Mouse (Mus musculus) megakaryocyte, adult 5-6 weeks (primary cell): ENCODE data around the gene Cyp2s1. TPM values are rescaled to one million over a fixed set of nuclear protein-coding genes. Genes with fewer than 3 reads are reported as not detected.

Source experiments
- ATAC-seq: 2 replicates; pipeline ENCODE4 v1.8.0; 2016; ENCODE audit warnings: mild to moderate bottlenecking, inconsistent platforms; ENCODE audit not compliant: poor library complexity, severe bottlenecking
- total RNA-seq, 2 experiments: library from RNA; stranded (forward) in 1 of 2; stranded (reverse) in 1 of 2; fragments of 153-499, 151-499 nt in 1 of 2; fragments of 221-1000, 200-1000 nt in 1 of 2; gene quantifications; 2 replicates each; pipeline versions ENCODE4 v1.2.3 to v1.2.4; 2015 to 2017

The Cyp2s1 gene
- total RNA-seq, 2 experiments from 2014 or later, result not detected

DNA sequence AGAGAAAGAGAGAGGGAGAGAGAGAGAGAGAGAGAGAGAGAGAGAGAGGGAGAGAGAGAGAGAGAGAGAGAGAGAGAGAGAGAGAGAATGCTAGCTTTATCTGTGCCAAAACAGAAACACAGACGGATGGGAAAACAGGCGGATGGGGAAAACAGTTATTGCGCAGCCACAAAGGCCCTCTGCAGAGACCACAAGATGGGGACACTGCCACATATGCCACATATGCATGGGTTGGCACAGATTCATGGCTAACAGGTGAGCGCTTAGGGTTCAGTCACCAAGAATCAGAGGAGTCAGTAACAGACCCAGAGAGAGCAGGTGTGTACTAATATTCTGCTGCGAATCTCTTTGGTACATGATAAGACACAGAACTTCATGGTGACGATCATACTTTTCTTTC is 34.0 kb downstream of the Cyp2s1 start:
- ATAC-seq, result peak; percentile 31; the same call in 1 of the 2 replicates

DNA sequence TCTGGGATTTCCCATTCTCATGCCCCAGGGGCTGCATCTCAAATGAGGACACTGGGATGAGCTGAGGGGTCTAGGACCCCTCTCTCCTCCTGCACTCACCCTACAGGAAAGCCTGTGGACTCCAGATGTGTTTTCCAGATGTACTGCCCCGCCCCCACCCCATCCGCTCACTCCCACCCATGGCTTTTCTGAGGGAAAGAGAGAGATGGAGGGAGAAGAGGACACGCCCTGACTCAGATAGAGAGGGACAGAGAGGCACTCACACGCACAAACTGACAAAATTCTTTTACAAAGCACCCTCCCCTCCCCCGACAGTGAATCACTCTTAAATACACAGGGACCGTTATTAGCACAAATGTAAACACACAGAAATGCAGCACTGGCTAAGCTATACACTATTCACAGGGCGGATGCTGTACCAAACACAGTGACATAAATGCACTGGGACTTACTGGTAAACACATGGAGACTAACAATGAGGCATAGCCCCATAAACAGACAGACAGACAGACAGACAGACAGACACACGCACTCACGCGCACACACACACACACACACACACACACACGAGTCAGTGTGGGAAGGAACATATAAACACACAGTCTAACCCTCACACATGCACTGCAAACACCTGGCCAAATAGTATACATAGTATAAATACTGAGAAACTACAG is 34.6 kb downstream of the Cyp2s1 start:
- ATAC-seq, result no peak

DNA sequence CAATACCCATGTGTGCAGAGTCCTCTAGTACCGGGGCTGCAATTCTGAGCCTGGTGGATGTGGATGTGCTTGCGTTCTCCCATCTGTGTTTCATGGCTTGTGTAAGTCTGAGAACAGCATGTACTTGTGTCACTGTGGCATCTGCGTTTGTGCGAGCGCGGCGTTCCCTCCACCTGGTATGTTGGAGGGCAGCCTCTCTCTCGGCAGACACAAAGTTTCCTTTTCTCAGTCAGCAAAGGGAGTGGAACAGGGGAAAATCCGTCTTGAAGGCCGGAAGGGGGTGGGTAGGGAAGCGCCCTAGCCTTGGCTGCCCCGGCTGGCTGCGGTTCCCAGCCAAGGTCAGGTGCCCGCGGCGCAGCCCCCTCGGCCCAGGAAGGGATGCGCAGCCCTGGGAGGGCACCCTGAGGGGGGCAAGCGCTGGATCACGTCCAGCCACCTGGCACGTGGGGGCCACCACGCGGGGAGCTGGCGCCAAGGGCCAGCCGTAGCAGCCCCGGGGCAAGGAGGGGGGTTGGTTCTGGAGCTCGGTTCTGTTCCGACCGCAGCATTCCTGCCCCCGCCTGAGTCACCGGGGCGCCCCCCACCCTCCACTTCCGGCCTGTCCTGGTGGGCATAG is 35.3 kb downstream of the Cyp2s1 start:
- ATAC-seq, result no peak

DNA sequence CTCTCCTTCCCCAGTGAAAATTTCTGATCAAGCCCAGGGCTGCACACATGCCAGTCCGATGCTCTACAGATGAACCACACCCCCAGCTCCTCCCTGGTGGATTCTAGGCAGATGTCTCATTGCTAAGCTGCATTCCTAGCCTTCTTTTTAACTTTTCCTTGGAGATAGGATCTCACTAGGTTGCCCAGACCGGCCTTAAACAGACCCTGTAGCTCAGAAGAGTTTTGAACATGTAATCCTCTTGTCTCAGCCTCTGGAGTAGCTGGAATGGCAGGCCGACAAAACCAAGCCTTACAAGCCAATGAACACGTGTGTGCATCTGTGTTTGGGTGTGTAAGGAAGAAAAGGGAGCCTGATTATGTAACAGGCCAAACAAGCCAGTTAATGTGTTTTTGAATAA is 36.0 kb downstream of the Cyp2s1 start:
- ATAC-seq, result no peak

DNA sequence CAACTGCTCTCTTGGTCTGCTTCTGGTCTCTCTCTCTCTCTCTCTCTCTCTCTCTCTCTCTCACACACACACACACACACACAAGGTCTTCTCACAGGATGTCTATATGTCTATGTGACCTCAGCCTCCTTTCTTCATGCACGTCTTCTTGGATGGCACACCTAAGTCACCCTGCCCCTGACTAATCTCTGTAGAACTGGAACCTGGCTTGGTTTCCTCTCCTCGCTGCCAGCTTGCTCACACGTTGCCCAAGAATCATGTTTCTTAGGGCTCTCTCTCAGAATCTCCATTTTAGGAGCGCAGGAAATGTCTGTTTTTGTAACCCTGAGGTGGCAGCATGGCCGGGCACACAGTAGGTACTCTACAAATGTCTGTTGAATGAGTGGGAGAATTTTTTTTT is 36.7 kb downstream of the Cyp2s1 start:
- no peak for ATAC-seq

DNA sequence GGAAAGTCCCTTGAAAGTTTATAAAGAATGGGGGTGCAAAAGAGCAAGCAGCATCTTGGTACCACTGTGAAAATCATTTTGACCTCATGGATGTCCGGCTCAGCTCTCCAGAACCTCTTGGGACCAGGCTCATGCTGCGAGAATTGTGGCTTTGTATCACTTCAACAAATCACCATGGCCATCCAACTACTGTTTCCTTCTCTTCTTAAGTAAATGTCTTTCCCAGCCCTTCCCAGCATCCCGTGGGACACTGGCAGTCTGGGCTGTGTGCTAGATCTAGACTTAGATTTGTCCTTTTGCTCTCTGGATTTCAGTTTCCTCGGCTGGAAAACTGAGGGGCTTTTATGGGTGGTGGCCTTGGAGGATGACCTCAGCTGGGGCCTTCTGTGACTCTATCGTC is 48.5 kb downstream of the Cyp2s1 start:
- no peak for ATAC-seq

DNA sequence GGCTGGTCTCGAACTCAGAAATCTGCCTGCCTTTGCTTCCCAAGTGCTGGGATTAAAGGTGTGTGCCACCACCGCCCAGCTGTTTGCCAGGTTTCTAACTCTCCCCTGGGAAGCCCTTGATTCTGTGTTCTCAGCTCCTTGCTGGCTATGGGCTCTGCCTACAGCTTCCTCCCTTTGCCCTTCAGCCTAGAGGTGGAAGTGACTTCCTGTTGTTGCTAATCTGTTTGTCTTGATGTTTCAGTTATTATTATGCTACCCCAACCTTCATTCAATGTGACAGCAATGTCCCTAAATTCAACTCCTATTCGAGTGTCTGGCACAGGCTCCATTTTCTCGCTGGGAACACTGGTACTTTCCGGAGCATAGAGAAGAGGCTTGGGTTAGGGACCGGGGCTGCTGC is 50.6 kb downstream of the Cyp2s1 start:
- no peak for ATAC-seq

DNA sequence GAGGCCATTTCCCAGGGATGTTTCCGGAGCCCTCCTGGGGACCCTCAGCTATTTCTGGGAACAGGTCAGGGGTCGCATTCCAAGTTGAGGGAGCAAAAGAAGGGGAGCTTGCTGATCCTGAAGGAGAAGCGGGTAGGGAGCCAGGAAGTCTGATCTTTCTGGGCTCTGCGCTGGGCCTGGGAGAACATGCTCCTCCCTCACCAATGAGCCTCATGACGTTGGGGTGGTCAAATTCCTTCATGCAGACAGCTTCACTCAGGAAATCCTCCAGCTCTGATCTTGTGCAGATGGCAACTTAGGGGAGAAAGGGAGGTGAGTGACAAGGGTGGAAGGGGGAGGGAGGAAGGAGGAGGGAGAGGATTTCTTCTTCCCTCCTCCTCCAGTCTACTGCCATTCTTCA is 52.5 kb downstream of the Cyp2s1 start:
- no peak for ATAC-seq

DNA sequence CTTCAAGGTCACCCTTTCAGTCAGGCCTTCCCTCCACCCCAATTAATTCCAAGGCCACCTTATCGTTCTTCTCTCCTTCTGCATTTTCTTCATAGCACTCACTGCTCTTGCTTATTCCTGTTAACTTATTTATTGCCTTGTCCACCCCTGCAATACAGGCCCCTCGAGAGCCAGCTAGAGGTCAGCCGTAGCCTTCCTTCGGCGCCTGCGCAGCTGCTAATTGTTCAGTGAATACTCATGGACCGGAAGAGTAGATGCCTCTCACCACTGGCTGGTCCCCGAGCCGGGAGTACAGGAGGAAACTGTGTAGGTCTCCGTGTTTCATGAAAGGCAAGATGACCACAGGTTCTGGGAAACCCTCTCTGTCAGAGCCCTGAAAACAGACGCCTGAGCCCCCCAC is 53.0 kb downstream of the Cyp2s1 start:
- ATAC-seq, result no peak

DNA sequence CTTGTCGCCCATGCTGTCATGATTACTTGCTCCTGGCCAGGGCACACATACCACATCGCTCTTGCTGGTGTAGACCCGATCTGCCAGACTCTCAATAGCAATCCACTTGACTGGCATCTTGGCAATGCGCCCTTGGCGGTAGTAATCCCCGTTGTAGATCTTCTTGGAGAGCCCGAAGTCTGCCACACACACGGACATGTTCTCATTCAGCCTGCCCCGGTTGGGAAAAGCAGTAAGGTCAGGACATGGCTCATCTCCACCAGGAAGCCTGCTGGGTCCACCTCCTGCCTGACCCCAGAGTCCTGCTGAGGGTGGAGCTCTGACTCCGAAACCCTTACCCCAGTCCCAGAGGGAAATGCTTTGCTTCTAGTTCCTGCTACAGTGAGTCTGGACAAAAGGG is 55.4 kb downstream of the Cyp2s1 start:
- ATAC-seq, result no peak

DNA sequence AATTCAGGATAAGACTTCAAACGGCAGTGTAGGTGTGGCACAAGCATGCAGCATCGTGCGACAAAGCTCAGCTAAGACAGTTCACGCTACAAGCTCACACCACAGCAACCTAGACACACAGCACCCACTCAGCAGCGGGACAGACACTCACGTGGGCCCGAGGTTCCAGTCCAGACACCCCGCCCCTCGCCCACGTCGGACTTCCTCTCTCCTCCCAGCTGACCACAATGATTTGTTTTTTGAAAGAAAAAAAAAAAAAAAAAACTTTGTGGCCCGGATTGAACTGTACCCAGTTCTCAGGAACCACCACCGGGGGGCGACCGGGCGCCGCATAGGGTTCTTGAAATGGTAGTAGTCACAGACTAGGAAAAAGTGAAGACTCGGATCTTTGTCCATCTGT is 60.7 kb downstream of the Cyp2s1 start:
- ATAC-seq, result peak; percentile 77

DNA sequence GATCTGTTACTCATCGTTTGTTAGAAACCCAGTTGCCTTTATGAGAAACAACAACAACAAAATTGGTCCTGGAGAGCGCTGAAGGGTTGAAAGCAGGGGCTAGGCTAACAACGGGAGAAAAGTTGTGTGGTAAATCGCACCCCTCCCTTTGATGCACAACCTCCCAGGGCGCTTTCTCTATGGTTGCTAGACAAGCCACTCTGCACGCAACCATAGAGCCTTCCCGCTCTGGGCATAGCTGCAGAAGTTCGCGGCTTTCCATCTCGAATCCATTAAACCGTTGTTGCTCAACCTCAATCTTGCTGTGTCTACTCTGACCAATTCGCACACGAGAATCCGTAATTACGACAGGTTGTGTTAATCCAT is 61.3 kb downstream of the Cyp2s1 start:
- peak; percentile 29 for ATAC-seq

DNA sequence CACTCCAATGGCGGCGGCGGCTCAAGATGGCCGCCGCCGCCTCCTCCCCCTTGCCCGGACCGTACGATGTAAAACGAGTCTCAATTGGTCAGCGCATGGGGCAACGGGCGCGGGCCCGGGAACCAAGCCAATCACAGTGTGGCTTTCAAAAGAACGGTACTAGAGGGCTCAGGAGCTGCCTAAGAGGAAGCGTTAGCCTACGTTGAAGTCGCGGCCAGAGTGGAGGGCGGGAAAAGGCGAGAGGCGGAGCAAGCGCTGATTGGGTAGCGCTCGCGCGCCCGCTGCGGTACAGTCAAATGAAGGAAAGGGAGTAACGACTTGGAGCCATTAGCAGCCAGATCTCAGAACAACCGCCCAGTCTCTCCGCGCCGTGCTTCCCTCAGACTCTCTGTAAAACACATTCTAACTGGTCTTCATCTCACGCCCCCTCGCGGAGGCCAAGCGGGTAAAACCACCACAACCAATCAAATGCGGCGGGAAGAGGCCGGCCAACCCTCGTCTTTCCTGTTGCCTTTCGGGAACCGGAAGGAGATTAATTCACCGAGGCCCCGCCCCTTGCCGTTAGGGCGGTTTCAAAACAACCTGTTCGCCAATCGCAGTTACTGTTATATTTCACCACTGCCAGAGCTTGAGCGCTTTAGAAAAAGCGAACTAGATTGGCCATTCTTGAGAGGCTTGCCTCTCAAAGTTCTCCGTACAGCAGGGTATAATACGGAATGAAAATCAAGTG is 61.8 kb downstream of the Cyp2s1 start, which contains the start of gene Hnrnpul1:
Hnrnpul1 (minus strand) TSS at position 20 of the 730 bp plus-strand sequence.
- ATAC-seq, result peak; percentile 77

DNA sequence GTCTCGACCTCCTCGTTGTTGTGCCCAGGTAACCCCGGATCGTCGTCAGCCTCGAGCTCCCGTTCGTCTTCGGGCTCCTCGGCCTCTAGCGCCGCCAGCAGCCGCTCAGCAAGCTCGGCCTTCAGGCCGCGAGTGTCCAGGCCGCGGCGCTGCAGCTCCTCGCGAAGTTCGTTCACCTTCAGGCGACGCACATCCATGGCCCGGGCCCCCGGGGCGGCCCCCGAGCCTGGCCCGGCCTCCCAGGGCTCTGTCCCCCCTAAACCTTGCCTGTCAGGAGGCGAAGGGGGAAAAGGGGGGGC is 62.3 kb downstream of the Cyp2s1 start:
- no peak for ATAC-seq

DNA sequence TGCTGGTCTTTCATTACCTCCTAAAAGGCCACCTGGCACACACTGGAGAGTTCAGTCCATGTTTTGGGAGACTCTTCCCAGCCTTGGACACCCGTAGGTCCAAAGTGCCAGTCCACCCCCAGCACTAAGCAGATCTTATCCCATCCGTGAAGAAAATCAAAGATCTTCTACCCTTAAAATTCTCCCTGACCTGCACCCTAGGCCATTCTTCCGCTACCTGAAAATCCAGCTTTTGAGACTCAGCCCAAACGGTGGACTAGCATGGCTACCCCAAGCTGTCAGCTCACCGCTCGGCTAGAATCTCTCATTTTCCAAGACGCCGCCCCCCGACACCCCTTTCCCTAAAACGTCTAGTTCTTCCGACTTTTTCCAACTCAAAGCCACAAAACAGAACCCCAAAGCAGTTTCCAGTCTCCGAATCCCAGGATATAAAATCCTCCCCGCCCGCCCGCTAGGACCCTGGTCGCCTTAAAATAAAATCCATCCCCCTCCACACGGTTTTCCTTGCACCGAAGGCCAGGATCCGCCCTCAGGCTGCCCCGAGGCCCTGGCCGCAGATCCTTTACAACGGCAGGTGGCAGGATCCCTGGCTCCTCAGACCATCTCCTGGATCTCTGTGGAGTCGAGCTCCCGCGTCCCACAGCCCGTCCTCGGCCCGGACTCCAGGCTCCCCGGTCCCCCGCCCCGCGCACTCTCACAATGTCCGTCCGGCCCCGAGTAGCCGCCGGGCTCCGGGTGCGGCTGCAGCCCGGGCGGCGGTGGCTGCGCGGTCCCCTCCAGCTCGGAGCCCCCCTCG is 62.9 kb downstream of the Cyp2s1 start:
- no peak for ATAC-seq

DNA sequence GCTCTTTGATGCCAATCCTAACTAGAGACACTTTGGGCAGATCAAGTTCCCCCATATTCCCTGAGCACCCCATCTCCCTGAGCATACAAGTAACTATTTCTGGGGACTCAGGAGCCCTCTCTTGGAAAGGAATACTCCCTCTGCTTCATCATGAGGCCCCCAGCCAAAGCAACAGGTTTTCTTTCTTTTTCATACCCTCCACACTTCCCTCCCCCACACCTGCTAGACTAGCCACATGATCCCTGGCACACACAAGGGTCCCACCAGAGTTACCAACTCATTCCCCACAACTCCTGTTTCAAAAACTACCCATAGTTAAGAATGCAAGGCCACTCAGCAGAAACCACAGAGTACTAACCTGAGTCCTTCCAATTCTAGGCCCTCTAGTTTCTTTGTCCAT is 63.6 kb downstream of the Cyp2s1 start:
- no peak for ATAC-seq

Other genes with a start within 250 kb of the Cyp2s1 start
- not detected in 2 replicates for gene Erich4, start 201.0 kb downstream of the Cyp2s1 start, total RNA-seq (2015)
- gene Erich4, start 201.0 kb downstream of the Cyp2s1 start, total RNA-seq (2017), result not detected in 2 replicates
- gene Dmac2, start 197.5 kb downstream of the Cyp2s1 start, total RNA-seq (2015), result 18.7 and 19.8 TPM in 2 replicates
- gene Dmac2, start 197.5 kb downstream of the Cyp2s1 start, total RNA-seq (2017), result 29.5 and 36.7 TPM in 2 replicates
- 18.3 and 18.4 TPM in 2 replicates for gene B3gnt8, start 190.3 kb downstream of the Cyp2s1 start, total RNA-seq (2015)
- gene B3gnt8, start 190.3 kb downstream of the Cyp2s1 start, total RNA-seq (2017), result 27.0 and 34.3 TPM in 2 replicates
- gene Bckdha, start 157.9 kb downstream of the Cyp2s1 start, total RNA-seq (2015), result 40.4 TPM in 2 replicates
- gene Bckdha, start 157.9 kb downstream of the Cyp2s1 start, total RNA-seq (2017), result 39.9 and 50.1 TPM in 2 replicates
- gene Exosc5, start 157.7 kb downstream of the Cyp2s1 start, total RNA-seq (2015), result 31.5 and 33.7 TPM in 2 replicates
- 19.4 and 20.9 TPM in 2 replicates for gene Exosc5, start 157.7 kb downstream of the Cyp2s1 start, total RNA-seq (2017)
- 0.68 and 0.91 TPM in 2 replicates for gene Tmem91, start 141.7 kb downstream of the Cyp2s1 start, total RNA-seq (2015)
- gene Tmem91, start 141.7 kb downstream of the Cyp2s1 start, total RNA-seq (2017), result not detected in 2 replicates
- 24.8 and 32.0 TPM in 2 replicates for gene B9d2, start 136.1 kb downstream of the Cyp2s1 start, total RNA-seq (2015)
- 26.7 and 44.6 TPM in 2 replicates for gene B9d2, start 136.1 kb downstream of the Cyp2s1 start, total RNA-seq (2017)
- gene Tgfb1, start 129.9 kb downstream of the Cyp2s1 start, total RNA-seq (2015), result 281 and 286 TPM in 2 replicates
- 42.2 and 47.4 TPM in 2 replicates for gene Tgfb1, start 129.9 kb downstream of the Cyp2s1 start, total RNA-seq (2017)
- gene Ccdc97, start 97.8 kb downstream of the Cyp2s1 start, total RNA-seq (2015), result 30.5 and 30.9 TPM in 2 replicates
- gene Ccdc97, start 97.8 kb downstream of the Cyp2s1 start, total RNA-seq (2017), result 18.3 and 22.9 TPM in 2 replicates
- 134 and 143 TPM in 2 replicates for gene Hnrnpul1, start 62.2 kb downstream of the Cyp2s1 start, total RNA-seq (2015)
- 121 and 148 TPM in 2 replicates for gene Hnrnpul1, start 62.2 kb downstream of the Cyp2s1 start, total RNA-seq (2017)
- 7.7 and 8.0 TPM in 2 replicates for gene Axl, start 28.2 kb downstream of the Cyp2s1 start, total RNA-seq (2015)
- 5.7 and 7.6 TPM in 2 replicates for gene Axl, start 28.2 kb downstream of the Cyp2s1 start, total RNA-seq (2017)
- not detected in 2 replicates for gene Cyp2b10, start 80.7 kb upstream of the Cyp2s1 start, total RNA-seq (2015)
- gene Cyp2b10, start 80.7 kb upstream of the Cyp2s1 start, total RNA-seq (2017), result not detected in 2 replicates
- gene Cyp2b13, start 244.6 kb upstream of the Cyp2s1 start, total RNA-seq (2015), result not detected in 2 replicates
- gene Cyp2b13, start 244.6 kb upstream of the Cyp2s1 start, total RNA-seq (2017), result not detected in 2 replicates